Mouse (Mus musculus): ENCODE data around the gene Inpp5a. TPM values are rescaled to one million over a fixed set of nuclear protein-coding genes. Genes with fewer than 3 reads are reported as not detected.
A peak's percentile ranks its signal among the peaks of the same experiment; 100 is the strongest.

Gene Inpp5a
- polyA plus RNA-seq, 1 experiment from 2014 or later: 24.4 TPM

- no peaks in the 10 kb centered on the region for H3K27me3 ChIP-seq
- H3K36me3 ChIP-seq: 0 out of 2 replicates have a peak, but pooled peaks cover 4% of the 10 kb centered on the region
- H3K4me2 ChIP-seq: no peak overlapping the region
- no peak for ATAC-seq (ENCODE audit: insufficient number of reproducible peaks, insufficient read depth, low FRiP score, low TSS enrichment, low read depth)
- H3K9me3 ChIP-seq: no peaks in the 10 kb centered on the region
- 77% methylated on average over 2 of the region's 2 CpGs for WGBS
- no peak overlapping the region for H3K4me3 ChIP-seq
- no peak overlapping the region for H3K9ac ChIP-seq
- no peak overlapping the region for H3K27ac ChIP-seq
- H3K4me1 ChIP-seq: no peaks in the 10 kb centered on the region
Measured at GRCm38 (mm10) chr7:139452199-139452598, 63.3 kb downstream of the Inpp5a start.

GRCm38 (mm10) chr7:139453198-139453597 lies 64.3 kb downstream of the Inpp5a start:
- H3K9ac ChIP-seq: no peak overlapping the region
- no peaks in the 10 kb centered on the region for H3K4me1 ChIP-seq
- no peaks in the 10 kb centered on the region for H3K36me3 ChIP-seq
- no peak overlapping the region for H3K27ac ChIP-seq
- 63% methylated on average over 1 of the region's 1 CpGs for WGBS
- no peak for ATAC-seq (ENCODE audit: insufficient number of reproducible peaks, insufficient read depth, low FRiP score, low TSS enrichment, low read depth)
- H3K4me3 ChIP-seq: no peak overlapping the region
- H3K9me3 ChIP-seq: no peaks in the 10 kb centered on the region
- H3K27me3 ChIP-seq: no peaks in the 10 kb centered on the region
- H3K4me2 ChIP-seq: no peak overlapping the region

- Histone ChIP-seq H3K4me1 (no peaks in the 10 kb centered on the region), H3K27me3 (no peaks in the 10 kb centered on the region), H3K9me3 (no peaks in the 10 kb centered on the region), H3K27ac (no peak overlapping the region), H3K9ac (no peak overlapping the region), H3K4me3 (no peak overlapping the region), H3K36me3 (no peaks in the 10 kb centered on the region), H3K4me2 (no peak overlapping the region)
- 84% methylated on average over 3 of the region's 3 CpGs for WGBS
- no peak for ATAC-seq (ENCODE audit: insufficient number of reproducible peaks, insufficient read depth, low FRiP score, low TSS enrichment, low read depth)
Measured at GRCm38 (mm10) chr7:139454285-139454684, 65.4 kb downstream of the Inpp5a start.

GRCm38 (mm10) chr7:139456759-139457158 lies 67.8 kb downstream of the Inpp5a start:
- no peak overlapping the region for H3K4me2 ChIP-seq
- no peaks in the 10 kb centered on the region for H3K36me3 ChIP-seq
- no peaks in the 10 kb centered on the region for H3K9me3 ChIP-seq
- H3K4me3 ChIP-seq: no peak overlapping the region
- no peak overlapping the region for H3K9ac ChIP-seq
- no peak for ATAC-seq (ENCODE audit: insufficient number of reproducible peaks, insufficient read depth, low FRiP score, low TSS enrichment, low read depth)
- 74% methylated on average over 6 of the region's 6 CpGs for WGBS
- no peak overlapping the region for H3K27ac ChIP-seq
- no peaks in the 10 kb centered on the region for H3K4me1 ChIP-seq
- H3K27me3 ChIP-seq: no peaks in the 10 kb centered on the region

GRCm38 (mm10) chr7:139461344-139461743 lies 72.4 kb downstream of the Inpp5a start:
- Histone ChIP-seq H3K9ac (no peak overlapping the region), H3K4me1 (peaks cover under 1% of the 10 kb centered on the region; the same call in 1 of the 2 replicates), H3K36me3 (no peaks in the 10 kb centered on the region), H3K4me3 (no peak overlapping the region), H3K27ac (no peak overlapping the region), H3K27me3 (no peaks in the 10 kb centered on the region), H3K4me2 (no peak overlapping the region), H3K9me3 (no peaks in the 10 kb centered on the region)
- 91% methylated on average over 12 of the region's 12 CpGs for WGBS
- no peak for ATAC-seq (ENCODE audit: insufficient number of reproducible peaks, insufficient read depth, low FRiP score, low TSS enrichment, low read depth)

GRCm38 (mm10) chr7:139462142-139462541 lies 73.2 kb downstream of the Inpp5a start:
- ATAC-seq (ENCODE audit: insufficient number of reproducible peaks, insufficient read depth, low FRiP score, low TSS enrichment, low read depth): no peak
- H3K4me2 ChIP-seq: no peak overlapping the region
- no peak overlapping the region for H3K4me3 ChIP-seq
- peaks cover 9% of the 10 kb centered on the region for H3K4me1 ChIP-seq
- WGBS: 88% methylated on average over 10 of the region's 10 CpGs
- no peak overlapping the region for H3K27ac ChIP-seq
- no peak overlapping the region for H3K9ac ChIP-seq
- H3K36me3 ChIP-seq: no peaks in the 10 kb centered on the region
- H3K9me3 ChIP-seq: no peaks in the 10 kb centered on the region
- no peaks in the 10 kb centered on the region for H3K27me3 ChIP-seq

GRCm38 (mm10) chr7:139465538-139465937 lies 76.6 kb downstream of the Inpp5a start:
- 83% methylated on average over 4 of the region's 4 CpGs for WGBS

GRCm38 (mm10) chr7:139466484-139467176 lies 77.7 kb downstream of the Inpp5a start:
- 0 out of 2 replicates have a peak overlapping the region, but pooled peaks have one; percentile 22 for H3K9ac ChIP-seq
- ATAC-seq (ENCODE audit: insufficient number of reproducible peaks, insufficient read depth, low FRiP score, low TSS enrichment, low read depth): no peak
- H3K9me3 ChIP-seq: no peaks in the 10 kb centered on the region
- H3K4me3 ChIP-seq: no peak overlapping the region
- H3K27ac ChIP-seq: 0 out of 2 replicates have a peak overlapping the region, but pooled peaks have one; percentile 5
- H3K27me3 ChIP-seq: no peaks in the 10 kb centered on the region
- WGBS: 62% methylated on average over 6 of the region's 7 CpGs
- peaks cover 31% of the 10 kb centered on the region for H3K4me1 ChIP-seq
- no peaks in the 10 kb centered on the region for H3K36me3 ChIP-seq
- no peak overlapping the region for H3K4me2 ChIP-seq

More at GRCm38 (mm10) chr7:139465538-139465937, 76.6 kb downstream of the Inpp5a start:
- no peak overlapping the region for H3K9ac ChIP-seq
- no peaks in the 10 kb centered on the region for H3K36me3 ChIP-seq
- H3K9me3 ChIP-seq: no peaks in the 10 kb centered on the region
- H3K27ac ChIP-seq: no peak overlapping the region
- no peak overlapping the region for H3K4me2 ChIP-seq
- no peaks in the 10 kb centered on the region for H3K27me3 ChIP-seq
- ATAC-seq (ENCODE audit: insufficient number of reproducible peaks, insufficient read depth, low FRiP score, low TSS enrichment, low read depth): no peak
- H3K4me3 ChIP-seq: no peak overlapping the region
- peaks cover 31% of the 10 kb centered on the region for H3K4me1 ChIP-seq

GRCm38 (mm10) chr7:139467177-139467895 lies 78.4 kb downstream of the Inpp5a start:
- H3K9ac ChIP-seq: 0 out of 2 replicates have a peak overlapping the region, but pooled peaks have one; percentile 22
- no peaks in the 10 kb centered on the region for H3K36me3 ChIP-seq
- ATAC-seq (ENCODE audit: insufficient number of reproducible peaks, insufficient read depth, low FRiP score, low TSS enrichment, low read depth): no peak
- H3K9me3 ChIP-seq: no peaks in the 10 kb centered on the region
- no peak overlapping the region for H3K4me3 ChIP-seq
- peaks cover 37% of the 10 kb centered on the region for H3K4me1 ChIP-seq
- no peak overlapping the region for H3K4me2 ChIP-seq
- 73% methylated on average over 10 of the region's 10 CpGs for WGBS
- no peaks in the 10 kb centered on the region for H3K27me3 ChIP-seq
- 0 out of 2 replicates have a peak overlapping the region, but pooled peaks have one; percentile 5 for H3K27ac ChIP-seq

- H3K4me3 ChIP-seq: no peak overlapping the region
- peak overlapping the region; percentile 5; the same call in 1 of the 2 replicates for H3K27ac ChIP-seq
- 69% methylated on average over 4 of the region's 4 CpGs for WGBS
- no peaks in the 10 kb centered on the region for H3K27me3 ChIP-seq
- no peak overlapping the region for H3K4me2 ChIP-seq
- no peak overlapping the region for H3K9ac ChIP-seq
- no peaks in the 10 kb centered on the region for H3K36me3 ChIP-seq
- no peaks in the 10 kb centered on the region for H3K9me3 ChIP-seq
- H3K4me1 ChIP-seq: peaks cover 42% of the 10 kb centered on the region
- ATAC-seq (ENCODE audit: insufficient number of reproducible peaks, insufficient read depth, low FRiP score, low TSS enrichment, low read depth): no peak
Measured at GRCm38 (mm10) chr7:139467896-139468279, 79.0 kb downstream of the Inpp5a start.

- H3K36me3 ChIP-seq: no peaks in the 10 kb centered on the region
- H3K4me1 ChIP-seq: peaks cover 45% of the 10 kb centered on the region
- no peak overlapping the region for H3K4me3 ChIP-seq
- no peak for ATAC-seq (ENCODE audit: insufficient number of reproducible peaks, insufficient read depth, low FRiP score, low TSS enrichment, low read depth)
- no peaks in the 10 kb centered on the region for H3K27me3 ChIP-seq
- WGBS: 30% methylated on average over 2 of the region's 2 CpGs
- H3K9me3 ChIP-seq: no peaks in the 10 kb centered on the region
- no peak overlapping the region for H3K4me2 ChIP-seq
- no peak overlapping the region for H3K9ac ChIP-seq
- H3K27ac ChIP-seq: peak overlapping the region; percentile 5; the same call in 1 of the 2 replicates
Measured at GRCm38 (mm10) chr7:139468440-139468839, 79.5 kb downstream of the Inpp5a start.

GRCm38 (mm10) chr7:139469457-139469856 lies 80.5 kb downstream of the Inpp5a start:
- WGBS: 82% methylated on average over 4 of the region's 4 CpGs
- no peak overlapping the region for H3K4me3 ChIP-seq

More at GRCm38 (mm10) chr7:139469457-139469856, 80.5 kb downstream of the Inpp5a start:
- Histone ChIP-seq H3K9me3 (no peaks in the 10 kb centered on the region), H3K27ac (no peak overlapping the region), H3K4me1 (peaks cover 45% of the 10 kb centered on the region), H3K4me2 (no peak overlapping the region), H3K9ac (no peak overlapping the region), H3K27me3 (no peaks in the 10 kb centered on the region), H3K36me3 (no peaks in the 10 kb centered on the region)
- no peak for ATAC-seq (ENCODE audit: insufficient number of reproducible peaks, insufficient read depth, low FRiP score, low TSS enrichment, low read depth)
